Mouse (Mus musculus) granulocyte monocyte progenitor cell, adult 5-6 weeks (primary cell): Measurements from ENCODE around the gene Spg20. TPM values are rescaled to one million over a fixed set of nuclear protein-coding genes. Genes with fewer than 3 reads are reported as not detected.

Experiments
- ATAC-seq: replicated peaks from 2 replicates; pipeline ENCODE4 v1.8.0; 2016; ENCODE audit warnings: mild to moderate bottlenecking, moderate TSS enrichment, inconsistent platforms; ENCODE audit not compliant: poor library complexity, severe bottlenecking
- total RNA-seq, 2 experiments: library from RNA; stranded (forward) in 1 of 2; stranded (reverse) in 1 of 2; fragments of 200-712, 200-1000 nt in 1 of 2; fragments of >200 nt in 1 of 2; fragmentation: Nextera tagmentation in 1 of 2; gene quantifications; 2 replicates each; pipeline ENCODE4 v1.2.3; 2014 to 2017

Spg20 gene
- total RNA-seq, 2 experiments from 2014 or later, result 14.7 to 26.0 TPM

- ATAC-seq, result no peak
Measured at GRCm38 (mm10) chr3:55144916-55145315, 33.0 kb downstream of the Spg20 start.

DNA sequence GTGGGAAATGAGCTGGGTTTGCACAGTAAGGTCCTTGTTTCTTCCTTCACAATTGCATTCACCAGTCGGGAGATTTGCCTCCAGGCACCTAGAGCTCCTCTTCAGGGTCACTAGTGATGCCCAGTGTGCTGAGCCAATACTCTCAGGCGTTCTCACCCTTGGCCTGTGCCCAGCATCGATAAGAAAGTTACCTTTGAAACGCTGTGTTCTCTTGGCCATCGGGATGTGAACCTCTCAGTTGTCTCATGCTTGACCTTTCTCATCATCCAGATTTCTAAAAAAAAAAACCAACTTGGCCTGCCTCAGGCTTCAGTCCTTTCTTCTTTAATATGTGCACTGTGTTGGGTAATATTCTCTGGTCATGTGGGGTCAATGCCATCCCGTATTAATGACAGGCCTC lies 34.5 kb downstream of the Spg20 start:
- ATAC-seq, result no peak

DNA sequence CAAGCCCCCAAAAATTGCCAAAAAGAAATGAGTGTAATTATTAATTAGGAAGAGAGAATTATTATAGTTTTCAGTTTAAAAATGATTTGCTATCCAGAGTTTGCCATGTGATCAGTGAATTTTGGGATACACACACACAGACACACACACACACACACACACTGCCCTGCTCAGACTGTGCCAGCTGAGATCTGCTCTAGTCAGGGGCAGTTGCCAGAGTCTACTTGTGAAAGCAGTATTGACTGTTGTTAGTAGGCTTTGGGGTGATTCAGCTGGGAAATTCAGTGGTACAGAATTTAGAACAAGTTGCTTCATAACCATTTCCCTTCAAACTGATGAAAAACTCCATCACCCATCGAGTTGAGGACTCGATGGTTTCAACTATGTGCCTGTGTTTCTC lies 35.2 kb downstream of the Spg20 start:
- ATAC-seq, result no peak

GRCm38 (mm10) chr3:55148091-55148490 lies 36.2 kb downstream of the Spg20 start:
- no peak for ATAC-seq

GRCm38 (mm10) chr3:55151656-55152433 lies 39.9 kb downstream of the Spg20 start:
- 0 out of 2 replicates have a peak, but pooled peaks have one; percentile 30 for ATAC-seq

DNA sequence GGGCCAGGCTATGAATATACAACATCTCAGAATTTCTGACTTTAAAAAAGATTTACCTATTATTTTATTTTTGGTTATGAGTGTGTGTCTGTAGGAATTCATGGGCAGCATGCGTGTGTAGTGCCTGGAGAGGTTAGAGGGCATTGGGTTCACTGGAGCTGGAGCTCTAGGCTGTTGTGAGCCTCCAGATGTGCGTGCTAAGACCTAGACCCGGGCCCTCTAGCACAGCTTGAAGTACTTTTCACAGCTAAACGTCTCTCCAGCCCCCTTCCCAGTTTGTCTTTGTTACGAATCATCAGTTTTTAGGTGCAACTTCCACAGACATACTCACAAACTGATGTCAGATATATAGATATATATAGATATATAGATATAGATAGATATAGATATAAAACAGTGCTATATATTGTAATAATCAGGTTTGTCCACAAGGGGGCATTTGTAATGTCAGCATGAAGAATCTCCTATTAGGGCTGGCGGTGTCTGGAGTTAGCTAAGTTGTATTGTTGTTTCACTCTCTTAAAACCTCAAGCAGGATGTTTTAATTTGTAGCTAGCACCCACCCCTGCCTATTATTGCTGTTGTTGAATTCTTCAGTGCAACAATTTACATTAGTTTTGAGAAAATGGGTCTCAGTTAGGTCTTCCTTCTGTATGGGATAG lies 40.9 kb downstream of the Spg20 start:
- ATAC-seq, result peak; percentile 61

DNA sequence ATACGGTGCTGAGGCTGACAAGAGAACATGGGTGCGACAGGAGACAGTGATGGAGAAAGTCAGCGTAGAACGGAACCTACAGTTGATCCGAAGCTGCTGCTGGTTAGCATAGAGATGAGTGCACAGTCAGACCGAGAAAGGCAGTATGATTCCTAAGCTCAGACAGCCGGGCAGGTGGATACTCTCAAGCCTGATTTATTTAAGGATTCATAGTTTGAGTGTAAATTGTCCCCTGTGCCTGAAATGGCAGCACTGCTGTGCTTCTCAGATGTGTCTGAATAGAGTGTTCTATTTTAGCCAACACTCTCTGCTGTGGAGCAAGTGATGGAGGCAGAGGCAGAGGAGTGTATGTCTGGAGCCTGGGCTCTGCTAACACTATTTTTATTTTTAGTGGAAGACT lies 42.3 kb downstream of the Spg20 start:
- no peak for ATAC-seq

DNA sequence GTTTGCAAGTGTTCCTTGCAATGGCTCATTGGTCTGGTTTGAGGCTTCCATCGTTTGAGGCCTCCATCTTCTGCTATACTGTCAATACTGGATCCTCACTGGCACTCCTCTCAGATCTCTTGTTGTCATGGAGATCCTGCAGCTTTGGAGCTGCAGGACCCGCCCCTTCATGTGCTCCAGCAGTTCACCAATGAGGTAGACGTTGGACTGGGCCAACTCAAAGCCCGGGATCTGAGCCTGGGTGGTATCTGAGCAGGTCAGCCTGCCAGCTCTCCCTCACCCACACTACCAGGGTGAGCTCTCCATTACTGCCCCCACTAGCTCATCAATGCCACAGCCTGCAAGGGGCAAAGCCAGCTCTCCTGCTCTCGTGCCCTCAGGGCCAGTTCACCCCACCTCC lies 45.5 kb downstream of the Spg20 start:
- no peak for ATAC-seq

GRCm38 (mm10) chr3:55161144-55161543 lies 49.2 kb downstream of the Spg20 start:
- ATAC-seq, result no peak

DNA sequence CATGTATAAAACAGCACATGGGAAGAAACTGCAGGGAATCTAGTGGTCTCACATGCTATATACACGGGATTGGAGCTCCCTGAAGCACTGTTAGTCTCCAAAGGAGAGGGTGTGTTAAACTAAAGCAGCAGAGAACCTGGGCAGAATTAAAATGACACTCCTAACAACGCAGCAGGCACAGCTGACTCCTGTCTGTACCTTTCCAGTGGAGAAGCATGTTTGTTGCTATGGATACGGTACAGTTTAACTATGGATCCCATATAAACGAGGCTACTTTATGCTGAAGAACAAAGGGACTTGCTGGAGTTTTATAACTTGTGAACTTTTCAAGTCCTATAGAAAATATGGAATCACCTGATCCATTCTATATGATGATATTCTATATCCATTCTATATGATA lies 51.6 kb downstream of the Spg20 start:
- no peak for ATAC-seq

DNA sequence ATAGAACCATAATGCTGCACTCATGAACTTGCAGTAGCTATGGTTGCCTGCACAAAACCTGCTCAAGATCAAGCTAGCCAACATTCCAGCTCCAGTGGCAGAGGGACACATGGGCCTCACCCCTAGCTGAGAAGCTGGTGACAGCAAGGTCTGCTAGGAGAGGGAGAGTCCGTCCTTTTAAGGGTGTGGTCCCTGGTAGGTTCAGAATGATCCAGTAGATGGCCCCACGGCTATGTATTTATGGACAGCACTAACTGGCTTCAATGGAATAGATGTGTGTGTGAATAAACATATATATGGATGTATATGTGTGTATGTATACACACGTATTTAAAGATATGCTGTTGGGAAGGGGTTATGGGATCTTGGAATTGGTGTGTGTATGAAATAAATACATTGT lies 60.6 kb downstream of the Spg20 start:
- no peak for ATAC-seq

GRCm38 (mm10) chr3:55177271-55177670 lies 65.4 kb downstream of the Spg20 start:
- ATAC-seq, result no peak

- ATAC-seq, result no peak
Measured at GRCm38 (mm10) chr3:55181766-55182165, 69.9 kb downstream of the Spg20 start, which contains the start of gene Sohlh2. Gene Sohlh2 (plus strand): TSS chr3:55182028.

Other genes starting within 250 kb of the Spg20 start
- not detected in 2 replicates for gene Sertm1, start 196.2 kb upstream of the Spg20 start, total RNA-seq (2014; fragmentation: Nextera tagmentation)
- gene Sertm1, start 196.2 kb upstream of the Spg20 start, total RNA-seq (2017), result not detected in 2 replicates
- gene Ccna1, start 56.6 kb upstream of the Spg20 start, total RNA-seq (2014; fragmentation: Nextera tagmentation), result not detected in 2 replicates
- gene Ccna1, start 56.6 kb upstream of the Spg20 start, total RNA-seq (2017), result not detected in 2 replicates
- gene Ccdc169, start 25.2 kb downstream of the Spg20 start, total RNA-seq (2014; fragmentation: Nextera tagmentation), result 0.21 TPM in 1 of 2 replicates, not detected in the other
- 0.41 TPM in 1 of 2 replicates, not detected in the other for gene Ccdc169, start 25.2 kb downstream of the Spg20 start, total RNA-seq (2017)
- not detected in 2 replicates for gene Sohlh2, start 69.9 kb downstream of the Spg20 start, total RNA-seq (2014; fragmentation: Nextera tagmentation)
- gene Sohlh2, start 69.9 kb downstream of the Spg20 start, total RNA-seq (2017), result not detected in 2 replicates
- not detected in 2 replicates for gene Dclk1, start 130.3 kb downstream of the Spg20 start, total RNA-seq (2014; fragmentation: Nextera tagmentation)
- not detected in 2 replicates for gene Dclk1, start 130.3 kb downstream of the Spg20 start, total RNA-seq (2017)